Mouse (Mus musculus) stomach, postnatal 0 days (tissue): Measurements from ENCODE around the gene Eed. TPM values are rescaled to one million over a fixed set of nuclear protein-coding genes. Genes with fewer than 3 reads are reported as not detected.
A peak's percentile ranks its signal among the peaks of the same experiment; 100 is the strongest.

Source experiments
- ATAC-seq: fragments of 200-750 bp; cut with Nextera tagmentation; 2 replicates; pipeline ENCODE4 v1.8.0; 2017; ENCODE audit not compliant: low FRiP score, low TSS enrichment
- DNase-seq: peaks from one replicate; pipeline ENCODE4 v3.0.0-alpha.2; 2016; ENCODE audit warnings: low spot score
- H3K27ac ChIP-seq: fragments of 300-500 bp; sonication (generic); replicated peaks from 2 replicates; pipeline ENCODE4 v1.5.1; 2014; ENCODE audit warnings: mild to moderate bottlenecking, control low read depth
- H3K27me3 ChIP-seq: fragments of 300-500 bp; sonication (generic); 2 replicates; pipeline ENCODE4 v1.6.1; 2014; ENCODE audit warnings: low read length; ENCODE audit not compliant: control insufficient read depth, insufficient read depth
- H3K36me3 ChIP-seq: fragments of 300-500 bp; sonication (generic); 2 replicates; pipeline ENCODE4 v1.6.1; 2014; ENCODE audit warnings: low read length, mixed read lengths; ENCODE audit not compliant: control insufficient read depth, insufficient read depth
- H3K4me1 ChIP-seq: fragments of 300-500 bp; sonication (generic); replicated peaks from 2 replicates; pipeline ENCODE4 v1.6.1; 2014; ENCODE audit warnings: antibody characterized with exemption; ENCODE audit not compliant: control insufficient read depth, insufficient read depth
- H3K4me2 ChIP-seq: fragments of 300-500 bp; sonication (generic); replicated peaks from 2 replicates; pipeline ENCODE4 v1.6.1; 2014; ENCODE audit warnings: low read depth, mild to moderate bottlenecking, control low read depth, moderate library complexity
- H3K4me3 ChIP-seq: fragments of 300-500 bp; sonication (generic); 2 replicates; pipeline ENCODE4 v1.5.1; 2014; ENCODE audit warnings: low read depth, low read length, control low read depth
- H3K9ac ChIP-seq: fragments of 300-500 bp; sonication (generic); 2 replicates; pipeline ENCODE4 v1.6.1; 2014; ENCODE audit warnings: mild to moderate bottlenecking, low read length, control low read depth, mixed read lengths
- H3K9me3 ChIP-seq: fragments of 300-500 bp; sonication (generic); 2 replicates; pipeline ENCODE4 v1.6.1; 2016; ENCODE audit warnings: low read length; ENCODE audit not compliant: control insufficient read depth
- CTCF ChIP-seq: IDR thresholded peaks from 2 replicates; pipeline ENCODE4 v1.5.1; 2016; ENCODE audit warnings: antibody characterized with exemption, low read depth, mild to moderate bottlenecking, moderate library complexity
- EP300 ChIP-seq: optimal IDR thresholded peaks from 2 replicates; pipeline ENCODE3; 2016; ENCODE audit warnings: antibody characterized with exemption
- WGBS: fragments of 180-500 bp; shearing (Covaris S2); extraction: QIAGEN DNeasy Blood & Tissue Kit; methylation state at CpG from one replicate; pipeline ENCODE4 v1.1.7; 2014; 5-methylcytosine and 5-hydroxymethylcytosine counted together
- polyA plus RNA-seq: library from polyadenylated mRNA; unstranded; fragments of >200 nt; fragmentation: Nextera tagmentation; extraction: Ambion mirVana; gene quantifications from 2 replicates; pipeline ENCODE4 v1.2.1, GENCODE M21; 2015

Gene Eed
- polyA plus RNA-seq, 1 experiment from 2014 or later: 35.7 TPM

DNA sequence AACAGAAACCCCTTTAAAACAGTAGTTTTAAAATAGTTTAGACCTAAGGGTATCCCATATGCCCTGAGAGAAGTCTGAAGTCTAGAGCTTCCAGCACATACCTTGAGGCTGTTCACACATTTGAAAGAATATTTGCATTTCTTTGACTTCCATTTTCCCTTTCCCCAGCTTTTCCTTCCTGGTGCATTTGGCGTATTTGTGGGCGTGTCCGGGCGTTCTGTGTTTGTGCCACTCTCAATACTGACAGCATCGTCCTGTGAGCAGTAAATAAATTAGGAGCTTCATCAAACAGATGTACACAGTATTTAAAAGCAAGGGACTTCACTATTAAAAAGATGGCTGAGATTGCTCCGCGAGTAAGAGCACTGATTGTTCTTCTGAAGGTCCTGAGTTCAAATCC is 4.0 kb downstream of the Eed start:
- Histone ChIP-seq H3K9me3 (no peaks in the 10 kb centered on the region), H3K27ac (no peak overlapping the region), H3K4me3 (no peak overlapping the region), H3K4me1 (no peaks in the 10 kb centered on the region), H3K9ac (no peak overlapping the region), H3K36me3 (0 out of 2 replicates have a peak, but pooled peaks cover 6% of the 10 kb centered on the region), H3K4me2 (no peak overlapping the region), H3K27me3 (no peaks in the 10 kb centered on the region)
- ATAC-seq (no peak), DNase-seq (no peak)
- TF ChIP-seq EP300: no peak
- TF ChIP-seq CTCF: no peak
- 88% methylated on average over 7 of the region's 7 CpGs for WGBS

DNA sequence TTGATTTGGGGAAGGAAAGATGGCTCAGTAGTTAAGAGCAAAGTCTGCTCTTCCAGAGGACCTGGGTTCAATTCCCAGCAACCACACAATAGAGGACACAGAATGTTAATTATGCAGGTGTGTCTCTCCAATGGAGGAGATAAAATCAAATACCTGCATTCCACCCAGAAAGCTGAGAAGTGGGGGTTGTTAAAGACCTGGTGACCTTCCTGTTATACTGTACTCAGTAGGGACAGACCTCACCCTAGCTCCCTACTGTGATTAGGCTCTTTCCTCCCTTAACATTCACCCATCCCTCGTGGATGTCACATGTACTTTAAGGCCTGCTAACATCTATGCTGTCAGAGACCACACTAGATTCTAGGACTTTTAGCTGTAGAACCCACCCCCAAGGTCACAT is 5.2 kb downstream of the Eed start:
- no peaks in the 10 kb centered on the region for H3K27me3 ChIP-seq

DNA sequence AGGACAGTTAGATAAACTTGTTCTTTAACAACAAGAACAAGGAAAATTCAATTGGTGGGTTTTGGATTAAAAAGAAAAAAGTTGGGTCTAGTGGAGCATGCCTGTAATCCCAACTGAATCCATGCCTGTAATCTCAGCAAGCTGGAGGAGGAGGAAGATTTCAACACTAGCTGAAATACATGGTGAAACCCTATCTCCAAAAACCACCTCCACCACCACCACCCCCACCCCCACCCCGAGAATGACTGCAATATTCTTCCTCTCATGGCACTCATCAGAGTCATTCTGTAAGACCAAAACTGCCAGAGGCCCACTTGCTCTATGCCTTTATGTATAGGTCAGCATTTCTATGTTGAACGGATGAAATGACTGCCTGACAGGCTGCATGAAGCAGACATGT is 13.5 kb downstream of the Eed start:
- Histone ChIP-seq H3K9ac (no peak overlapping the region), H3K27me3 (no peaks in the 10 kb centered on the region), H3K4me1 (no peaks in the 10 kb centered on the region), H3K9me3 (no peaks in the 10 kb centered on the region), H3K4me3 (no peak overlapping the region), H3K27ac (no peak overlapping the region), H3K4me2 (no peak overlapping the region), H3K36me3 (peaks cover 6% of the 10 kb centered on the region)
- TF ChIP-seq EP300 (no peak), CTCF (no peak)
- DNase-seq (no peak), ATAC-seq (no peak)
- WGBS: 78% methylated on average over 2 of the region's 2 CpGs

More for the DNA sequence above, 5.2 kb downstream of the Eed start:
- 77% methylated on average over 1 of the region's 1 CpGs for WGBS
- H3K4me2 ChIP-seq: no peak overlapping the region
- H3K36me3 ChIP-seq: 0 out of 2 replicates have a peak, but pooled peaks cover 6% of the 10 kb centered on the region
- no peaks in the 10 kb centered on the region for H3K4me1 ChIP-seq
- no peak for TF ChIP-seq EP300
- no peak for TF ChIP-seq CTCF
- no peaks in the 10 kb centered on the region for H3K9me3 ChIP-seq
- H3K4me3 ChIP-seq: no peak overlapping the region
- no peak overlapping the region for H3K9ac ChIP-seq
- no peak for DNase-seq
- H3K27ac ChIP-seq: no peak overlapping the region
- ATAC-seq: no peak

DNA sequence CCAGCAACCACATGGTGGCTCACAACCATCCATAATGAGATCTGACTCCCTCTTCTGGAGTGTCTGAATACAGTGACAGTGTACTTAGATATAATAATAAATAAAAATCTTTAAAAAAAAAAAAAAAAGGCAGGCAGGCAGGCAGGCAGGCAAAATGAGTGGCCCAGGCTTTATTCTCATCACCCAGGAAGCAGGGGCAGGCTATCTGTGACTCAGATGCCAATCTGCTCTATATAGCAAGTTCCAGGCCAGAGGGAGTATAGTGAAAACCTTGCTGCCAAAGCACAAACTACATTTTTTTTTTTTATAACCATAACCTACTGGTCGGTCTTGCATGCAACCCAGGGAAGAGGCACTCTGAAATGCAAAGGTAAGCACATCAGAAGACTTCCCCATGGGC is 14.0 kb downstream of the Eed start:
- peaks cover 6% of the 10 kb centered on the region for H3K36me3 ChIP-seq
- TF ChIP-seq CTCF (no peak), EP300 (no peak)

DNA sequence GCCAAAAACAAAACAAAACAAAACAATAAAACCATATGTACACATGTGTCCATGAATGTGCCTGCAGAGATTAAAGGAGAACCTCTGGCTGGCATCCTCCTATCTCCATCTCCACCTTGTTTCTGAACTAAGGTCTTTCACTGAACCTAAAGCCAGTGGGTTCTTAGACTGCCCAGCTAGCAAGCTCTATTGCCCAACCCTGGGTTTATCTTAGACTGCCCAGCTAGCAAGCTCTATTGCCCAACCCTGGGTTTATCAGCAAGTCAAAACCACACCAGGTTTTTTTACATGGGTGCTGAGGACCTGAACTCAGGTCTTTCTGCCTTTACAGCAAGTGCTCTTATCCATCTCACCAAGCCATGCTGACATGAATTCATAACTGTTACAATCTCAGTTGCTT is 17.6 kb downstream of the Eed start:
- Histone ChIP-seq H3K36me3 (peaks cover 8% of the 10 kb centered on the region), H3K9me3 (no peaks in the 10 kb centered on the region), H3K27me3 (no peaks in the 10 kb centered on the region)

More for the DNA sequence above, 14.0 kb downstream of the Eed start:
- Histone ChIP-seq H3K4me3 (no peak overlapping the region), H3K27me3 (no peaks in the 10 kb centered on the region), H3K9ac (no peak overlapping the region), H3K4me1 (no peaks in the 10 kb centered on the region), H3K9me3 (no peaks in the 10 kb centered on the region), H3K27ac (no peak overlapping the region), H3K4me2 (no peak overlapping the region)
- 84% methylated on average over 1 of the region's 1 CpGs for WGBS
- no peak for ATAC-seq
- DNase-seq: no peak

DNA sequence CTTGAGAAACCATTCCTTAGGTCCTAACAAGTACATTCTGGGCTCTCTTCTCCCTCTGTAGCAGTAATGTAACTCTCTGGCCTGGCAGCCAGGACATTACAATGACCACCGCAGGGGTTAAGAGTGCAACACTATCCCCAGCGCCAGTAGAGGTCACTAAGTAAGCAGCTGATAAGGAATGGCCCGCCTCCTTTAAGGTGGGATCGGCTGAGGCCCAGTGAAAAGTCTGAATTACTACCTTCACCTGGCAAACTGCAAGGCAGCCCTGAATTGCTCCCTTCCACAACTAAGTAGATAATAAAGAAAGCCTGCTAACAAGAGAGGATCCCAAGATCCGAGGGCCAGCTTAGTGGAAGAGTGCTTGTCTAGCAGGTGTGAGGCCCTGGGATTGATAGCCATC is 23.5 kb downstream of the Eed start:
- ATAC-seq (peak; percentile 71; the same call in 1 of the 2 replicates), DNase-seq (peak; percentile 36)
- TF ChIP-seq EP300: no peak
- TF ChIP-seq CTCF: peak; percentile 29
- no peaks in the 10 kb centered on the region for H3K9me3 ChIP-seq
- H3K36me3 ChIP-seq: peaks cover 7% of the 10 kb centered on the region; the same call in 1 of the 2 replicates
- no peaks in the 10 kb centered on the region for H3K27me3 ChIP-seq
- no peak overlapping the region for H3K27ac ChIP-seq
- H3K4me2 ChIP-seq: no peak overlapping the region
- WGBS: 22% methylated on average over 5 of the region's 5 CpGs
- no peaks in the 10 kb centered on the region for H3K4me1 ChIP-seq
- H3K4me3 ChIP-seq: no peak overlapping the region
- no peak overlapping the region for H3K9ac ChIP-seq

More for the DNA sequence above, 17.6 kb downstream of the Eed start:
- TF ChIP-seq CTCF (no peak), EP300 (no peak)
- Histone ChIP-seq H3K9ac (no peak overlapping the region), H3K4me1 (no peaks in the 10 kb centered on the region), H3K4me3 (no peak overlapping the region), H3K27ac (no peak overlapping the region), H3K4me2 (no peak overlapping the region)
- no peak for ATAC-seq
- DNase-seq: no peak
